Comparison of ENCODE assay signal across 8 mouse cellular contexts in the genomic region with DNA sequence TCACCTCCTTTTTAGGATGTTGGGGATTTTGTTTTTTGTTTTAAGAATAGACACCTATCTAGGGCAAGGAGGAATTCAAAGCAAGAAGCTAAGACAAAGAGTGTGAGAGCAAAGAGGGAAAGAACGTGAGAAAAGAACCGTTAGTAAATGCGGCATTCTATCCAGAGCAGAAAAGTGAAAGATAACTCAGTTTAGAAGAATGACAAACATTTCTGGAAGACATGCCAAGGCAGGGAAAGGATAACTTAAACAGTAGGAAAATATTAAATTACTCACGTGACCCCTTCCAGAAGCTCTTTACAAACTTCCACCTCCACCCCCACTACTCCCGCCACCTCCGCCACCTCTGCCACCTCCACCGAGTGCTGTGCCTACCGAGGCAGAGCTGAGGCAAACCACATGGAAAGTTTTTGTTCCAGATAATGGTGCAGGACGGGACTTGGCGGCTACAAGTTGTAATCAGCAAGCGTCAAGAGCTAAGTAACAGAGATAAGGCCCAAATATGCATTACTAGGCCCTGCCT. TPM values are rescaled to one million over a fixed set of nuclear protein-coding genes. Genes with fewer than 3 reads are reported as not detected.
DNase-seq lines count a peak whose midpoint lies in the region; ATAC-seq and TF ChIP-seq lines count a peak whose summit lies in the region.

No protein-coding gene starts in this region.

- peak overlapping the region; percentile 47; the same call in 1 of the 2 replicates for H3K27ac ChIP-seq in intestine, embryonic 14.5 days (ENCODE audit: low read depth)
- H3K27ac ChIP-seq in intestine, postnatal 0 days (ENCODE audit: low read depth, low read length), result no peak overlapping the region; the same call in 1 of the 2 replicates
- peak overlapping the region; percentile 59; the same call in 1 of the 2 replicates for H3K27ac ChIP-seq in embryonic facial prominence, embryonic 14.5 days (replicated peaks; ENCODE audit: low read depth, low read length)
- H3K27ac ChIP-seq in hindbrain, embryonic 15.5 days (replicated peaks), result peak overlapping the region; percentile 73; the same call in 1 of the 2 replicates

- H3K4me3 ChIP-seq in intestine, embryonic 14.5 days (ENCODE audit: low read depth, low read length), result no peak overlapping the region
- H3K4me3 ChIP-seq in intestine, postnatal 0 days (ENCODE audit: low read depth, low read length), result no peak overlapping the region
- H3K4me3 ChIP-seq in embryonic facial prominence, embryonic 14.5 days (ENCODE audit: low read depth, low read length), result no peak overlapping the region
- H3K4me3 ChIP-seq in hindbrain, embryonic 15.5 days, result no peak overlapping the region

- no peak for ATAC-seq in intestine, embryonic 14.5 days (replicated peaks; ENCODE audit: low FRiP score, low TSS enrichment, low read depth)
- no peak for ATAC-seq in intestine, postnatal 0 days
- ATAC-seq in embryonic facial prominence, embryonic 14.5 days (ENCODE audit: low read depth), result no peak
- ATAC-seq in hindbrain, embryonic 15.5 days (ENCODE audit: low FRiP score, low read depth), result no peak
- ATAC-seq in megakaryocyte progenitor cell, adult 5-6 weeks (replicated peaks; ENCODE audit: poor library complexity), result peak; percentile 90

- DNase-seq in intestine, embryonic 14.5 days (ENCODE audit: low spot score), result no peak
- no peak for DNase-seq in embryonic facial prominence, embryonic 14.5 days (ENCODE audit: low spot score)
- no peak for DNase-seq in adrenal gland, postnatal 25 days
- DNase-seq in testis, postnatal 14 days (ENCODE audit: low spot score), result no peak
- no peak for DNase-seq in thymus, postnatal 36 days

- H3K9me3 ChIP-seq in intestine, embryonic 14.5 days (ENCODE audit: control insufficient read depth, low read length), result no peaks in the 10 kb centered on the region
- no peaks in the 10 kb centered on the region for H3K9me3 ChIP-seq in intestine, postnatal 0 days (ENCODE audit: control insufficient read depth)
- no peaks in the 10 kb centered on the region for H3K9me3 ChIP-seq in embryonic facial prominence, embryonic 14.5 days (ENCODE audit: control insufficient read depth, low read length)
- no peaks in the 10 kb centered on the region for H3K9me3 ChIP-seq in hindbrain, embryonic 15.5 days

- no peak overlapping the region for H3K9ac ChIP-seq in intestine, embryonic 14.5 days (ENCODE audit: low read length)
- H3K9ac ChIP-seq in intestine, postnatal 0 days (ENCODE audit: low read depth, low read length), result no peak overlapping the region
- H3K9ac ChIP-seq in embryonic facial prominence, embryonic 14.5 days (ENCODE audit: low read depth, low read length), result no peak overlapping the region
- H3K9ac ChIP-seq in hindbrain, embryonic 15.5 days, result no peak overlapping the region

- TF ChIP-seq CTCF in intestine, postnatal 0 days (IDR thresholded peaks at IDR 0.05; ENCODE audit: low read depth), result no peak

- H3K4me1 ChIP-seq in intestine, embryonic 14.5 days (replicated peaks; ENCODE audit: control insufficient read depth, insufficient read depth, low read length), result peaks cover 49% of the 10 kb centered on the region
- peaks cover 19% of the 10 kb centered on the region for H3K4me1 ChIP-seq in intestine, postnatal 0 days (replicated peaks; ENCODE audit: control insufficient read depth, insufficient read depth, low read length)
- peaks cover 47% of the 10 kb centered on the region for H3K4me1 ChIP-seq in embryonic facial prominence, embryonic 14.5 days (ENCODE audit: control insufficient read depth, insufficient read depth, low read length)
- H3K4me1 ChIP-seq in hindbrain, embryonic 15.5 days (replicated peaks), result peaks cover 43% of the 10 kb centered on the region

- no peaks in the 10 kb centered on the region for H3K36me3 ChIP-seq in intestine, embryonic 14.5 days (ENCODE audit: control insufficient read depth, insufficient read depth, low read length)
- no peaks in the 10 kb centered on the region; the same call in 1 of the 2 replicates for H3K36me3 ChIP-seq in intestine, postnatal 0 days (ENCODE audit: control insufficient read depth, insufficient read depth)
- 0 out of 2 replicates have a peak, but pooled peaks cover 10% of the 10 kb centered on the region for H3K36me3 ChIP-seq in embryonic facial prominence, embryonic 14.5 days (ENCODE audit: control insufficient read depth, insufficient read depth, low read length)
- H3K36me3 ChIP-seq in hindbrain, embryonic 15.5 days, result no peaks in the 10 kb centered on the region

- no peaks in the 10 kb centered on the region for H3K27me3 ChIP-seq in intestine, embryonic 14.5 days (replicated peaks; ENCODE audit: control insufficient read depth, insufficient read depth, low read length)
- no peaks in the 10 kb centered on the region for H3K27me3 ChIP-seq in intestine, postnatal 0 days (replicated peaks; ENCODE audit: control insufficient read depth, insufficient read depth, low read length)
- no peaks in the 10 kb centered on the region for H3K27me3 ChIP-seq in embryonic facial prominence, embryonic 14.5 days (replicated peaks; ENCODE audit: control insufficient read depth, insufficient read depth, low read length)
- no peaks in the 10 kb centered on the region for H3K27me3 ChIP-seq in hindbrain, embryonic 15.5 days

- H3K4me2 ChIP-seq in intestine, embryonic 14.5 days (ENCODE audit: low read length), result peak overlapping the region; percentile 20
- no peak overlapping the region for H3K4me2 ChIP-seq in intestine, postnatal 0 days (replicated peaks; ENCODE audit: low read depth)
- no peak overlapping the region for H3K4me2 ChIP-seq in embryonic facial prominence, embryonic 14.5 days (ENCODE audit: low read depth, low read length)
- no peak overlapping the region for H3K4me2 ChIP-seq in hindbrain, embryonic 15.5 days

- WGBS in intestine, embryonic 14.5 days, result 38% methylated on average over 11 of the region's 11 CpGs
- 40% methylated on average over 11 of the region's 11 CpGs for WGBS in intestine, postnatal 0 days
- 63% methylated on average over 11 of the region's 11 CpGs for WGBS in embryonic facial prominence, embryonic 14.5 days
- 80% methylated on average over 11 of the region's 11 CpGs for WGBS in hindbrain, embryonic 15.5 days

RNA-seq across cellular contexts. Expression of a gene that starts 11.5 kb away (rescaled TPM):
- 23.1 and 23.9 TPM in 2 replicates for polyA plus RNA-seq in intestine, embryonic 14.5 days (2014; fragmentation: Nextera tagmentation; extraction: Ambion mirVana)
- polyA plus RNA-seq in intestine, postnatal 0 days (2015; fragmentation: Nextera tagmentation; extraction: Ambion mirVana), result 8.9 and 9.1 TPM in 2 replicates
- polyA plus RNA-seq in embryonic facial prominence, embryonic 14.5 days (2014; fragmentation: Nextera tagmentation; extraction: Ambion mirVana), result 30.3 and 34.8 TPM in 2 replicates
- polyA plus RNA-seq in hindbrain, embryonic 15.5 days (2015; fragmentation: Nextera tagmentation; extraction: Ambion mirVana), result 10.9 and 14.0 TPM in 2 replicates
- total RNA-seq in megakaryocyte progenitor cell, adult 5-6 weeks (2015), result 3.5 and 6.0 TPM in 2 replicates
- 2.7 and 3.0 TPM in 2 replicates for total RNA-seq in megakaryocyte progenitor cell, adult 5-6 weeks (2017)
- 15.4 and 24.9 TPM in 2 replicates for total RNA-seq in adrenal gland, postnatal 25 days (2021)
